Comparison of ENCODE assay signal across 19 mouse cellular contexts in genomic region chr2:180396664-180397377, GRCm38 (mm10). TPM values are rescaled to one million over a fixed set of nuclear protein-coding genes. Genes with fewer than 3 reads are reported as not detected.
DNase-seq lines count a peak whose midpoint lies in the region; ATAC-seq and TF ChIP-seq lines count a peak whose summit lies in the region.
"Had no signal": no experiment of that assay in that cellular context is flagged by ENCODE, and none has a peak within 500 bp of the region (broad histone marks: within the 10 kb centered on the region; RNA-seq: fewer than 3 reads in every experiment).

No protein-coding gene starts in this region.

- H3K27me3 ChIP-seq in heart, adult 2 months (ENCODE audit: control insufficient read depth, insufficient read depth, low read length): no peaks in the 10 kb centered on the region
- H3K27me3 ChIP-seq in heart, embryonic 13.5 days (replicated peaks): no peaks in the 10 kb centered on the region
- no peaks in the 10 kb centered on the region for H3K27me3 ChIP-seq in heart, embryonic 14.5 days (ENCODE audit: control insufficient read depth, insufficient read depth, low read length)

- no peaks in the 10 kb centered on the region for H3K9me3 ChIP-seq in heart, embryonic 13.5 days
- H3K9me3 ChIP-seq in heart, embryonic 14.5 days (ENCODE audit: control insufficient read depth, low read length): no peaks in the 10 kb centered on the region
- H3K9me3 ChIP-seq: embryonic facial prominence, embryonic 12.5 days; forebrain, embryonic 15.5 days; hindbrain, embryonic 10.5 days; intestine, embryonic 15.5 days had no signal

- peaks cover 4% of the 10 kb centered on the region for H3K36me3 ChIP-seq in heart, adult 2 months (ENCODE audit: control insufficient read depth, insufficient read depth, low read length)
- H3K36me3 ChIP-seq in heart, embryonic 13.5 days: peaks cover 48% of the 10 kb centered on the region
- H3K36me3 ChIP-seq in heart, embryonic 14.5 days (ENCODE audit: control insufficient read depth, insufficient read depth, low read length): peaks cover 64% of the 10 kb centered on the region
- H3K36me3 ChIP-seq: embryonic facial prominence, embryonic 12.5 days; forebrain, embryonic 15.5 days; hindbrain, embryonic 10.5 days; intestine, embryonic 15.5 days had no signal

- intact Hi-C loops in heart, adult 2 months (cut with DNase I): no loop called here
- intact Hi-C loops in heart, postnatal 10 days (cut with DNase I): no loop called here
- intact Hi-C loops in left cerebral cortex, postnatal 14 days (cut with DNase I): no loop called here

- H3K27ac ChIP-seq in heart, adult 2 months: peak overlapping the region; percentile 36; the same call in 1 of the 2 replicates
- peak overlapping the region; percentile 38 for H3K27ac ChIP-seq in heart, embryonic 13.5 days (replicated peaks)
- H3K27ac ChIP-seq in heart, embryonic 14.5 days (replicated peaks in 1 of 2; ENCODE audit: control insufficient read depth in 1 of 2, insufficient read depth in 1 of 2, low read depth in 2 of 2, low read length in 2 of 2): peak overlapping the region; percentile 23 to 92; a peak in 3 of 4 replicates
- H3K27ac ChIP-seq: embryonic facial prominence, embryonic 12.5 days; forebrain, embryonic 15.5 days; hindbrain, embryonic 10.5 days; hindbrain, embryonic 14.5 days; intestine, embryonic 15.5 days had no signal

- peak in 1 of 2 experiments; percentile 33 for DNase-seq in heart, adult 2 months
- no peak for DNase-seq in heart, adult 8-10 months (ENCODE audit: low spot score)
- peak; percentile 44 to 69 for DNase-seq in heart, postnatal 10 days
- DNase-seq in thymus, postnatal 25 days: no peak
- no peak for DNase-seq in thymus, postnatal 4 days
- no peak for DNase-seq in left cerebral cortex, postnatal 14 days (ENCODE audit: low spot score in 2 of 2)
- DNase-seq: adrenal gland, adult 8-10 months; adrenal gland, postnatal 36 days; cerebellum, adult 2 months; cerebellum, postnatal 10 days; gastrocnemius, postnatal 25 days; kidney, adult 18-20 months had no signal

- H3K4me2 ChIP-seq in heart, embryonic 13.5 days: no peak overlapping the region
- no peak overlapping the region for H3K4me2 ChIP-seq in heart, embryonic 14.5 days (ENCODE audit: low read length)
- H3K4me2 ChIP-seq: embryonic facial prominence, embryonic 12.5 days; forebrain, embryonic 15.5 days; hindbrain, embryonic 14.5 days; intestine, embryonic 15.5 days had no signal

- TF ChIP-seq EP300 in heart, adult 2 months (IDR thresholded peaks at IDR 0.05; ENCODE audit: insufficient read depth, low read depth, low read length): peak; percentile 80

- ATAC-seq in heart, embryonic 13.5 days (ENCODE audit: extremely low read depth, insufficient number of reproducible peaks, low FRiP score, low TSS enrichment): no peak
- no peak for ATAC-seq in heart, embryonic 14.5 days (ENCODE audit: insufficient number of reproducible peaks, insufficient read depth, low FRiP score, low read depth)
- ATAC-seq: forebrain, embryonic 15.5 days; intestine, embryonic 15.5 days had no signal

- H3K79me2 ChIP-seq in heart, adult 2 months (replicated peaks; ENCODE audit: control insufficient read depth, insufficient read depth, low read length): no peaks in the 10 kb centered on the region

- no peak overlapping the region for H3K4me3 ChIP-seq in heart, adult 2 months
- H3K4me3 ChIP-seq in heart, embryonic 13.5 days: no peak overlapping the region
- H3K4me3 ChIP-seq in heart, embryonic 14.5 days (ENCODE audit: control insufficient read depth in 1 of 2, insufficient read depth in 1 of 2, low read depth in 1 of 2, low read length in 2 of 2): no peak overlapping the region
- H3K4me3 ChIP-seq: embryonic facial prominence, embryonic 12.5 days; forebrain, embryonic 15.5 days; hindbrain, embryonic 10.5 days; intestine, embryonic 15.5 days had no signal

- peak; percentile 87 for TF ChIP-seq POLR2A in heart, adult 2 months (IDR thresholded peaks at IDR 0.05; ENCODE audit: insufficient read depth, low read depth, low read length)

- WGBS in heart, adult 2 months: 48% methylated on average over 4 of the region's 4 CpGs
- 56% methylated on average over 4 of the region's 4 CpGs for WGBS in heart, embryonic 13.5 days
- WGBS in heart, embryonic 14.5 days: 54% methylated on average over 4 of the region's 4 CpGs

- TF ChIP-seq CTCF in heart, adult 2 months (IDR thresholded peaks at IDR 0.05): no peak

- H3K4me1 ChIP-seq in heart, adult 2 months (ENCODE audit: control insufficient read depth, insufficient read depth, low read length): peaks cover 6% of the 10 kb centered on the region
- H3K4me1 ChIP-seq in heart, embryonic 13.5 days: peaks cover 79% of the 10 kb centered on the region
- peaks cover 48 to 72% of the 10 kb centered on the region in 2 experiments for H3K4me1 ChIP-seq in heart, embryonic 14.5 days (ENCODE audit: control insufficient read depth in 2 of 2, insufficient read depth in 2 of 2, low read length in 2 of 2)
- H3K4me1 ChIP-seq: embryonic facial prominence, embryonic 12.5 days; forebrain, embryonic 15.5 days; intestine, embryonic 15.5 days had no signal

- H3K9ac ChIP-seq in heart, adult 2 months (ENCODE audit: low read depth, low read length): no peak overlapping the region
- H3K9ac ChIP-seq in heart, embryonic 13.5 days: peak overlapping the region; percentile 64
- H3K9ac ChIP-seq in heart, embryonic 14.5 days (ENCODE audit: low read length): 0 out of 2 replicates have a peak overlapping the region, but pooled peaks have one; percentile 42
- H3K9ac ChIP-seq: embryonic facial prominence, embryonic 12.5 days; forebrain, embryonic 15.5 days; hindbrain, embryonic 14.5 days; intestine, embryonic 15.5 days had no signal

RNA-seq across cellular contexts. Expression of gene Slco4a1, which starts 59.2 kb away (rescaled TPM):
- total RNA-seq in heart, adult 2 months (2021): not detected
- polyA plus RNA-seq in heart, adult 2 months (2012; rRNA removed): 0.26 and 0.94 TPM in 2 replicates
- total RNA-seq in heart, adult 8-10 months (2022): under 1 TPM in 2 of 4 experiments, not detected in 2; 0.09 to 0.34 TPM
- polyA plus RNA-seq in heart, embryonic 13.5 days (2015; fragmentation: Nextera tagmentation; extraction: Ambion mirVana): 0.32 and 0.38 TPM in 2 replicates
- 0.26 TPM in 2 replicates for polyA plus RNA-seq in heart, embryonic 14.5 days (2014; fragmentation: Nextera tagmentation; extraction: Ambion mirVana)
- total RNA-seq in heart, postnatal 10 days (2021): 1 to 10 TPM in 1 of 2 experiments, under 1 TPM in 1; 0.15 to 1.2 TPM
- 1 to 10 TPM; 1.6 to 2.1 TPM for total RNA-seq in left cerebral cortex, postnatal 14 days (2021)
- total RNA-seq: gastrocnemius, postnatal 25 days had no signal

Comparison
In these comparisons a context has a peak if more than half of its experiments do, and no peak if none do; other contexts are left out.
1. DNase-seq: peak in heart, postnatal 10 days (2 of 2); none in heart, adult 8-10 months (single experiment), thymus, postnatal 25 days (single experiment), thymus, postnatal 4 days (single experiment) and left cerebral cortex, postnatal 14 days (0 of 2).
2. Peak in every context shown above with its lines, with median percentiles within 50 percentile points of each other: H3K27ac ChIP-seq.